Mouse (Mus musculus): ENCODE measurements around the gene Naaladl2. TPM values are rescaled to one million over a fixed set of nuclear protein-coding genes. Genes with fewer than 3 reads are reported as not detected.

Naaladl2 gene
- polyA plus RNA-seq, 1 experiment from 2014 or later, result 2.1 TPM

- Histone ChIP-seq H3K4me3 (ENCODE audit: low read depth, low read length) (no peak overlapping the region), H3K4me2 (replicated peaks; ENCODE audit: low read depth, low read length) (no peak overlapping the region), H3K36me3 (ENCODE audit: insufficient read depth, low read length) (no peaks in the 10 kb centered on the region), H3K9me3 (ENCODE audit: low read length) (no peaks in the 10 kb centered on the region), H3K9ac (replicated peaks; ENCODE audit: low read depth) (no peak overlapping the region), H3K27ac (ENCODE audit: low read length) (no peak overlapping the region), H3K27me3 (replicated peaks; ENCODE audit: insufficient read depth, low read length) (no peaks in the 10 kb centered on the region), H3K4me1 (ENCODE audit: insufficient read depth, low read depth, low read length) (no peaks in the 10 kb centered on the region)
- no peak for DNase-seq (ENCODE audit: low spot score)
- no peak for ATAC-seq
- no peak for TF ChIP-seq CTCF (IDR thresholded peaks at IDR 0.05)
- WGBS, result 53% methylated on average over 2 of the region's 2 CpGs
Observed at GRCm38 (mm10) chr3:24992577-24992976, 151.5 kb downstream of the Naaladl2 start.

DNA sequence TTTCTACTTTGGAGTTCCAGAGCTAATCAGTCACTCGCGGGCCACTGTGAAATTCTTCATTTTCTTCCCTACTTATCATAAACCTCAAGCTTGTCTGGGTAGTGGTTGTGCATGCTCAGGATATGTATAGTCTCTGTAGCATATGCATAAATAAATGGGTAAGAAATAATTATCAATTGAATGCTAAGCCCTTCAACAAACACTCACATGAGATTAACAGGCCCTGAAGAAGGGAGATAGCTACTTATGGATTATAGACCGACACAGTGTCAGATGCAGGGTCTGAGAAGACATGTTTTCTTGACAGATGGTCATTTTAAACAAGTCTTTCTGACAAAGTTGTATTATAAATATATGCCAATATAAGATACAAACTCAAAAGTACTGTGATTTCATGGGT is 152.0 kb downstream of the Naaladl2 start:
- 72% methylated on average over 3 of the region's 3 CpGs for WGBS
- Histone ChIP-seq H3K4me2 (replicated peaks; ENCODE audit: low read depth, low read length) (no peak overlapping the region), H3K4me3 (ENCODE audit: low read depth, low read length) (no peak overlapping the region), H3K4me1 (ENCODE audit: insufficient read depth, low read depth, low read length) (no peaks in the 10 kb centered on the region), H3K9me3 (ENCODE audit: low read length) (no peaks in the 10 kb centered on the region), H3K9ac (replicated peaks; ENCODE audit: low read depth) (no peak overlapping the region), H3K36me3 (ENCODE audit: insufficient read depth, low read length) (no peaks in the 10 kb centered on the region), H3K27me3 (replicated peaks; ENCODE audit: insufficient read depth, low read length) (no peaks in the 10 kb centered on the region), H3K27ac (ENCODE audit: low read length) (no peak overlapping the region)
- no peak for DNase-seq (ENCODE audit: low spot score)
- no peak for ATAC-seq
- TF ChIP-seq EP300 (IDR thresholded peaks at IDR 0.05) (no peak), CTCF (IDR thresholded peaks at IDR 0.05) (no peak)

- Histone ChIP-seq H3K27me3 (replicated peaks; ENCODE audit: insufficient read depth, low read length) (no peaks in the 10 kb centered on the region), H3K27ac (ENCODE audit: low read length) (no peak overlapping the region), H3K4me3 (ENCODE audit: low read depth, low read length) (no peak overlapping the region), H3K9ac (replicated peaks; ENCODE audit: low read depth) (no peak overlapping the region), H3K36me3 (ENCODE audit: insufficient read depth, low read length) (no peaks in the 10 kb centered on the region), H3K4me1 (ENCODE audit: insufficient read depth, low read depth, low read length) (no peaks in the 10 kb centered on the region), H3K9me3 (ENCODE audit: low read length) (no peaks in the 10 kb centered on the region), H3K4me2 (replicated peaks; ENCODE audit: low read depth, low read length) (no peak overlapping the region)
- no peak for ATAC-seq
- 56% methylated on average over 4 of the region's 4 CpGs for WGBS
- no peak for DNase-seq (ENCODE audit: low spot score)
- no peak for TF ChIP-seq EP300 (IDR thresholded peaks at IDR 0.05)
- no peak for TF ChIP-seq CTCF (IDR thresholded peaks at IDR 0.05)
Observed at GRCm38 (mm10) chr3:24982111-24982510, 161.9 kb downstream of the Naaladl2 start.

GRCm38 (mm10) chr3:24942170-24942569 is 201.9 kb downstream of the Naaladl2 start:
- Histone ChIP-seq H3K4me3 (ENCODE audit: low read depth, low read length) (no peak overlapping the region), H3K27me3 (replicated peaks; ENCODE audit: insufficient read depth, low read length) (no peaks in the 10 kb centered on the region), H3K4me1 (ENCODE audit: insufficient read depth, low read depth, low read length) (no peaks in the 10 kb centered on the region), H3K4me2 (replicated peaks; ENCODE audit: low read depth, low read length) (no peak overlapping the region), H3K9me3 (ENCODE audit: low read length) (no peaks in the 10 kb centered on the region), H3K27ac (ENCODE audit: low read length) (no peak overlapping the region), H3K36me3 (ENCODE audit: insufficient read depth, low read length) (no peaks in the 10 kb centered on the region), H3K9ac (replicated peaks; ENCODE audit: low read depth) (no peak overlapping the region)
- TF ChIP-seq EP300 (IDR thresholded peaks at IDR 0.05), result no peak
- no peak for TF ChIP-seq CTCF (IDR thresholded peaks at IDR 0.05)
- DNase-seq (ENCODE audit: low spot score) (no peak), ATAC-seq (no peak)
- WGBS, result 79% methylated on average over 2 of the region's 2 CpGs

DNA sequence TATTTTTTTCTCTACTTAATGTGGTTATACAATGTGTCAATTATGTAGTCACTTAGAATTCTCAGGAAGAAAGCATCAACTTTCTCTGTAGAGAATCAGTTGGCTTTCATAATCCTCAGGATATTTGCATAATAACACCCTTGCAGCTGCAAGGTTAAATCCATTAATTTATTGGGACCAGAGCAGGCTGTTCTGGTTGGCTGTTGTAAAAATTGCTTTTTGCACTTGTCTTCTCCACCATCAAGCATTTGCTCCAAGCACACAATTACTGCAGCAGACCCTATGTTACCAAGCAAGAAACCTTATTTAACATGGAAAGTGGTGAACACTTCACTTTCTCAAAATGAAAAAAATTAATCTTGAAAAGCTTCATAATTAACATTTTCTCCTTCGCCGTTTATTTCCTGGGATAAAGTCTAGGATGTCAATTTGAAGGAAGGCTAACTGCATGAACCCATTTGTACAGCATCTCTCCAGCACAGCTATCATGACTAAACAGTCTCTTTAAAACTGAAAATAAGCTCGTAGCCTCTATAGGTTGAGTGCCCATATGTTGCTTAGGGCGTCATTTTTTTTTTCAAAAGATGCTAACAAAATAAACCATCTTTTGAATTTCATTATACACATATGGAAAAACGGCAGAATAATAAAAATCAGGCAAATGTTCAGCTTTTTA is 205.4 kb downstream of the Naaladl2 start:
- Histone ChIP-seq H3K4me3 (ENCODE audit: low read depth, low read length) (no peak overlapping the region), H3K4me1 (ENCODE audit: insufficient read depth, low read depth, low read length) (no peaks in the 10 kb centered on the region), H3K4me2 (replicated peaks; ENCODE audit: low read depth, low read length) (no peak overlapping the region), H3K27me3 (replicated peaks; ENCODE audit: insufficient read depth, low read length) (no peaks in the 10 kb centered on the region), H3K36me3 (ENCODE audit: insufficient read depth, low read length) (no peaks in the 10 kb centered on the region), H3K9ac (replicated peaks; ENCODE audit: low read depth) (no peak overlapping the region), H3K9me3 (ENCODE audit: low read length) (no peaks in the 10 kb centered on the region), H3K27ac (ENCODE audit: low read length) (no peak overlapping the region)
- TF ChIP-seq CTCF (IDR thresholded peaks at IDR 0.05) (no peak), EP300 (IDR thresholded peaks at IDR 0.05) (no peak)
- no peak for ATAC-seq
- whole genome bisulfite sequencing, result 83% methylated on average over 5 of the region's 5 CpGs
- no peak for DNase-seq (ENCODE audit: low spot score)

DNA sequence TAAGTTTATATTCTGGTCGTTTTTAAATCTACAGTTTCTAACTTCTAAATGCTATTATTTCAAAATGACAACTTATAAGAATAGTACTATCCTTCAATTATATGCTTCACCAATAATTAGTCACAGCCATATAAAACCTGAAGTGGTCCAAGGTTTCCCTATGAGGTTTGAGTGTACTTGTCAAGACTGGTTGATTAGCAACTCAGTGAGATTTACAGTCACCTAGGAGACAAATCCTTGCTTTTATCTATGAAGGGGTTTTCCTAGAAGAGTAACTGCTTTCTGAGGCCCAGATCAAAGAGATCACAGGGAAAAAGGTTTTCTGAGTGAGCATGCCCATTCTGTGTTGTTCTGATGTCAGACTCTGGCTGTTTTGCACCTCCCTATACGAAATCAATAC is 222.2 kb downstream of the Naaladl2 start:
- no peak overlapping the region for H3K9ac ChIP-seq (replicated peaks; ENCODE audit: low read depth)
- no peak overlapping the region for H3K27ac ChIP-seq (ENCODE audit: low read length)
- no peak overlapping the region for H3K4me2 ChIP-seq (replicated peaks; ENCODE audit: low read depth, low read length)
- H3K4me1 ChIP-seq (ENCODE audit: insufficient read depth, low read depth, low read length), result no peaks in the 10 kb centered on the region
- no peaks in the 10 kb centered on the region for H3K9me3 ChIP-seq (ENCODE audit: low read length)
- H3K4me3 ChIP-seq (ENCODE audit: low read depth, low read length), result no peak overlapping the region
- ATAC-seq (no peak), DNase-seq (ENCODE audit: low spot score) (no peak)
- 34% methylated on average over 2 of the region's 2 CpGs for WGBS
- TF ChIP-seq EP300 (IDR thresholded peaks at IDR 0.05) (no peak), CTCF (IDR thresholded peaks at IDR 0.05) (no peak)
- H3K27me3 ChIP-seq (replicated peaks; ENCODE audit: insufficient read depth, low read length), result no peaks in the 10 kb centered on the region
- H3K36me3 ChIP-seq (ENCODE audit: insufficient read depth, low read length), result no peaks in the 10 kb centered on the region

DNA sequence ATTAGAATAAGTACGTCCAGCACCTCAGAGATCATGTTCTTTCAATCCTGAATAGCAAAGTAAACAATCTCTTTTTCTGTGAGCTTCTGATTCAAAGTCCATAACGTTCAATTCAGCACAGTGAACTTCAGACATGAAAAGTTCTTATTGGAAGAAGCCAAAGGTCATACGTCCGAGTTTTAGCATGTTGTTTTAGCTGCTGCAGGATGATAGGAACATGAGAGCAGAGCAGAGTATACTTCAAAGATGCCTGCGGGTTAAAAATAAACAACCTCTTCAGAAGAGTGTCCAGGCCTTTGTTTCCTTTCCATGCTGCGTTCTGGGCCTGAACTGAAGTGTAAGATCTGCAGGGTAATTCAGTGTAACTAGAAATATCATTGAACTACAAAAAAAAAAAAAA is 222.7 kb downstream of the Naaladl2 start:
- Histone ChIP-seq H3K27ac (ENCODE audit: low read length) (no peak overlapping the region), H3K27me3 (replicated peaks; ENCODE audit: insufficient read depth, low read length) (no peaks in the 10 kb centered on the region), H3K9ac (replicated peaks; ENCODE audit: low read depth) (no peak overlapping the region), H3K36me3 (ENCODE audit: insufficient read depth, low read length) (no peaks in the 10 kb centered on the region), H3K9me3 (ENCODE audit: low read length) (no peaks in the 10 kb centered on the region), H3K4me2 (replicated peaks; ENCODE audit: low read depth, low read length) (no peak overlapping the region), H3K4me1 (ENCODE audit: insufficient read depth, low read depth, low read length) (no peaks in the 10 kb centered on the region), H3K4me3 (ENCODE audit: low read depth, low read length) (no peak overlapping the region)
- DNase-seq (ENCODE audit: low spot score) (no peak), ATAC-seq (no peak)
- TF ChIP-seq EP300 (IDR thresholded peaks at IDR 0.05), result no peak
- no peak for TF ChIP-seq CTCF (IDR thresholded peaks at IDR 0.05)
- 13% methylated on average over 6 of the region's 6 CpGs for WGBS
